Mouse (Mus musculus) spleen, adult 18-20 months (tissue): ENCODE data around the gene Chst8.

Experiments
- DNase-seq, 2 experiments: peaks; one replicate each; pipeline ENCODE4 v3.0.0; 2022; ENCODE audit warnings: mixed read lengths in 2 of 2

Gene Chst8

GRCm38 (mm10) chr7:34748501-34748900, 64.0 kb downstream of the Chst8 start:
- no peak for DNase-seq

- no peak for DNase-seq
Observed at GRCm38 (mm10) chr7:34747661-34748060, 64.8 kb downstream of the Chst8 start.

- DNase-seq = no peak
Observed at GRCm38 (mm10) chr7:34746586-34746985, 65.9 kb downstream of the Chst8 start.

GRCm38 (mm10) chr7:34746165-34746564, 66.3 kb downstream of the Chst8 start:
- DNase-seq = no peak

- no peak for DNase-seq
Observed at GRCm38 (mm10) chr7:34745426-34745825, 67.1 kb downstream of the Chst8 start.

GRCm38 (mm10) chr7:34744994-34745393, 67.5 kb downstream of the Chst8 start:
- DNase-seq = no peak

- no peak for DNase-seq
Observed at GRCm38 (mm10) chr7:34743411-34744085, 69.0 kb downstream of the Chst8 start.

- DNase-seq = no peak
Observed at GRCm38 (mm10) chr7:34739371-34739770, 73.1 kb downstream of the Chst8 start.

GRCm38 (mm10) chr7:34737206-34737605, 75.3 kb downstream of the Chst8 start:
- no peak for DNase-seq

GRCm38 (mm10) chr7:34734348-34734747, 78.2 kb downstream of the Chst8 start:
- no peak for DNase-seq

- DNase-seq = no peak
Observed at GRCm38 (mm10) chr7:34728931-34729330, 83.6 kb downstream of the Chst8 start.

GRCm38 (mm10) chr7:34725206-34725605, 87.3 kb downstream of the Chst8 start:
- no peak for DNase-seq

- no peak for DNase-seq
Observed at GRCm38 (mm10) chr7:34722551-34723230, 89.8 kb downstream of the Chst8 start.

- no peak for DNase-seq
Observed at GRCm38 (mm10) chr7:34722151-34722550, 90.4 kb downstream of the Chst8 start.

GRCm38 (mm10) chr7:34721650-34722048, 90.9 kb downstream of the Chst8 start:
- no peak for DNase-seq

- DNase-seq = no peak
Observed at GRCm38 (mm10) chr7:34720882-34721649, 91.4 kb downstream of the Chst8 start.

- DNase-seq = peak in 1 of 2 experiments; percentile 18
Observed at GRCm38 (mm10) chr7:34719599-34719998, 92.9 kb downstream of the Chst8 start.

GRCm38 (mm10) chr7:34718651-34719050, 93.9 kb downstream of the Chst8 start:
- DNase-seq = no peak

GRCm38 (mm10) chr7:34717161-34717810, 95.2 kb downstream of the Chst8 start:
- no peak for DNase-seq

GRCm38 (mm10) chr7:34714848-34715460, 97.6 kb downstream of the Chst8 start:
- DNase-seq = no peak

GRCm38 (mm10) chr7:34709111-34709510, 103.4 kb downstream of the Chst8 start:
- DNase-seq = no peak

GRCm38 (mm10) chr7:34704401-34704800, 108.1 kb downstream of the Chst8 start:
- DNase-seq = no peak

- DNase-seq = no peak
Observed at GRCm38 (mm10) chr7:34703437-34703836, 109.1 kb downstream of the Chst8 start.
